Mouse (Mus musculus): ENCODE results near the gene Vmn1r38. TPM values are rescaled to one million over a fixed set of nuclear protein-coding genes. Genes with fewer than 3 reads are reported as not detected.

Gene Vmn1r38
- polyA plus RNA-seq (2012): not detected in 2 replicates

GRCm38 (mm10) chr6:66782527-66782926 is at the start of gene Vmn1r38:
Vmn1r38 (minus strand) TSS chr6:66782627.

GRCm38 (mm10) chr6:66810509-66810908 is 28.1 kb upstream of the Vmn1r38 start, which contains the start of gene Vmn1r39:
Vmn1r39 (minus strand) TSS chr6:66810609.

DNA sequence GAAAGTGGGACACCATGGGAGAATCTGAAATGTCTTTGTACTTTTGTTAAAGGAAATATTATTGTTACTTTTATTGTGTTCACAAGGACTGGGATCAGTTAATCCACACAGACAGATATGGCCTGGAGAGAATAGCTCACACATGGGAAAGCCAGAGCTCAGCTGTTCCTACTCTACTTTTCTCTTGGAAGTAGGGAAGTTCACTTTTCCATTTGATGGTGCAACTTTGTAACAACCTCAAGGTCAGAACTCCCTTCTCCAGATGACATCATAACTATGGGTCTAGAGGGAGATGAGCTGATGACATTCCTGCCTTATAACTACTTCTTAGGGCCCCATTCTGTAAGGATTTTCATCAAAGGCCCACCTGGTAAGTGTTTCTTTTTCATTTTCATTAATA is 53.3 kb downstream of the Vmn1r38 start, which contains the start of gene Vmn1r37:
TSS of gene Vmn1r37 (plus strand) at position 301 of the 400 bp plus-strand sequence.

Other genes with a start within 250 kb of the Vmn1r38 start
- gene Mad2l1, start 247.2 kb downstream of the Vmn1r38 start, polyA plus RNA-seq (2012): 4.0 and 5.1 TPM in 2 replicates
- gene Vmn1r32, start 222.5 kb downstream of the Vmn1r38 start, polyA plus RNA-seq (2012): not detected in 2 replicates
- gene Vmn1r33, start 164.3 kb downstream of the Vmn1r38 start, polyA plus RNA-seq (2012): not detected in 2 replicates
- gene Vmn1r34, start 138.7 kb downstream of the Vmn1r38 start, polyA plus RNA-seq (2012): not detected in 2 replicates
- gene Vmn1r35, start 96.7 kb downstream of the Vmn1r38 start, polyA plus RNA-seq (2012): not detected in 2 replicates
- gene Vmn1r36, start 63.5 kb downstream of the Vmn1r38 start, polyA plus RNA-seq (2012): not detected in 2 replicates
- not detected in 2 replicates for gene Vmn1r37, start 53.2 kb downstream of the Vmn1r38 start, polyA plus RNA-seq (2012)
- not detected in 2 replicates for gene Vmn1r39, start 28.0 kb upstream of the Vmn1r38 start, polyA plus RNA-seq (2012)
- 54.9 and 65.3 TPM in 2 replicates for gene Gng12, start 113.8 kb upstream of the Vmn1r38 start, polyA plus RNA-seq (2012)